Mouse (Mus musculus) lung, adult 2 months (tissue): Measurements from ENCODE around the gene Kpna6. TPM values are rescaled to one million over a fixed set of nuclear protein-coding genes. Genes with fewer than 3 reads are reported as not detected.
A peak's percentile ranks its signal among the peaks of the same experiment; 100 is the strongest.

Source experiments
- DNase-seq: peaks from one replicate; pipeline ENCODE4 v3.0.0; 2022
- H3K4me1 ChIP-seq: fragments of 200-500 bp; 2 replicates; pipeline ENCODE4 v1.6.1; 2011; ENCODE audit warnings: low read length; ENCODE audit not compliant: control insufficient read depth, insufficient read depth
- H3K4me3 ChIP-seq: fragments of 200-500 bp; replicated peaks from 2 replicates; pipeline ENCODE3; 2011; ENCODE audit warnings: low read depth, mild to moderate bottlenecking, control low read depth, low read length; ENCODE audit errors: extremely low read depth
- CTCF ChIP-seq: fragments of 200-500 bp; IDR thresholded peaks from 2 replicates; pipeline ENCODE4 v1.5.1; 2011; ENCODE audit warnings: mild to moderate bottlenecking, low read length, control low read depth; ENCODE audit not compliant: insufficient read depth
- POLR2A ChIP-seq: fragments of 200-500 bp; IDR thresholded peaks from 2 replicates; pipeline ENCODE4 v1.6.1; 2011; ENCODE audit warnings: low read depth, mild to moderate bottlenecking, control low read depth, low read length, borderline replicate concordance; ENCODE audit errors: extremely low read depth
- WGBS: fragments of 180-500 bp; shearing (Covaris S2); methylation state at CpG from one replicate; pipeline ENCODE4 v1.1.7; 2018; 5-methylcytosine and 5-hydroxymethylcytosine counted together
- polyA plus RNA-seq: library from polyadenylated mRNA; depleted of rRNA; stranded (reverse); fragments of >200 nt; gene quantifications from 2 replicates; pipeline ENCODE4 v1.2.3, GENCODE M21; 2012

Kpna6 gene
- polyA plus RNA-seq, 1 experiment = 26.3 TPM

- TF ChIP-seq CTCF (no peak), POLR2A (no peak)
- WGBS = 56% methylated on average over 4 of the region's 4 CpGs
- H3K4me3 ChIP-seq = no peak overlapping the region
- DNase-seq = no peak
- H3K4me1 ChIP-seq = peaks cover 14% of the 10 kb centered on the region
Measured at GRCm38 (mm10) chr4:129630944-129631343, 41.6 kb downstream of the Kpna6 start.

GRCm38 (mm10) chr4:129626035-129626434 lies 46.5 kb downstream of the Kpna6 start:
- DNase-seq = no peak
- H3K4me1 ChIP-seq = peaks cover 27% of the 10 kb centered on the region
- 70% methylated on average over 6 of the region's 6 CpGs for WGBS
- TF ChIP-seq POLR2A (no peak), CTCF (no peak)
- H3K4me3 ChIP-seq = no peak overlapping the region

- DNase-seq = no peak
- no peak for TF ChIP-seq POLR2A
- no peak for TF ChIP-seq CTCF
- Histone ChIP-seq H3K4me3 (no peak overlapping the region), H3K4me1 (peaks cover 30% of the 10 kb centered on the region)
- 51% methylated on average over 4 of the region's 4 CpGs for WGBS
Measured at GRCm38 (mm10) chr4:129625496-129625895, 47.1 kb downstream of the Kpna6 start.

GRCm38 (mm10) chr4:129625029-129625370 lies 47.6 kb downstream of the Kpna6 start:
- 5% methylated on average over 6 of the region's 6 CpGs for WGBS
- Histone ChIP-seq H3K4me3 (peak overlapping the region; percentile 23), H3K4me1 (peaks cover 30% of the 10 kb centered on the region)
- TF ChIP-seq POLR2A (peak; percentile 3; the same call in 1 of the 2 replicates), CTCF (no peak)
- no peak for DNase-seq

GRCm38 (mm10) chr4:129624281-129625028 lies 48.1 kb downstream of the Kpna6 start:
- Histone ChIP-seq H3K4me3 (peak overlapping the region; percentile 86), H3K4me1 (peaks cover 30% of the 10 kb centered on the region)
- TF ChIP-seq CTCF (no peak), POLR2A (peak; percentile 81; the same call in 1 of the 2 replicates)
- peak; percentile 69 for DNase-seq
- WGBS = under 1% methylated on average over 18 of the region's 18 CpGs

GRCm38 (mm10) chr4:129623681-129624091 lies 48.9 kb downstream of the Kpna6 start, which contains the start of gene Ccdc28b:
Ccdc28b (minus strand) TSS chr4:129623947.
- Histone ChIP-seq H3K4me1 (peaks cover 33% of the 10 kb centered on the region), H3K4me3 (peak within 1 kb of the TSS; percentile 86)
- peak; percentile 61 for DNase-seq
- under 1% methylated on average over 10 of the region's 10 CpGs for WGBS
- TF ChIP-seq CTCF (no peak), POLR2A (peak; percentile 42; the same call in 1 of the 2 replicates)

GRCm38 (mm10) chr4:129622803-129623535 lies 49.6 kb downstream of the Kpna6 start:
- no peak for DNase-seq
- Histone ChIP-seq H3K4me1 (peaks cover 33% of the 10 kb centered on the region), H3K4me3 (peak overlapping the region; percentile 86)
- TF ChIP-seq CTCF (no peak), POLR2A (0 out of 2 replicates have a peak, but pooled peaks have one; percentile 3)
- WGBS = 14% methylated on average over 8 of the region's 8 CpGs

- peak overlapping the region; percentile 20 for H3K4me3 ChIP-seq
- H3K4me1 ChIP-seq = peaks cover 28% of the 10 kb centered on the region
- WGBS = 69% methylated on average over 11 of the region's 11 CpGs
- no peak for DNase-seq
- TF ChIP-seq POLR2A (no peak), CTCF (no peak)
Measured at GRCm38 (mm10) chr4:129622120-129622802, 50.3 kb downstream of the Kpna6 start.

- TF ChIP-seq CTCF = no peak
- TF ChIP-seq POLR2A = peak; percentile 60; the same call in 1 of the 2 replicates
- Histone ChIP-seq H3K4me1 (peaks cover 25% of the 10 kb centered on the region), H3K4me3 (peak overlapping the region; percentile 51)
- whole genome bisulfite sequencing = 40% methylated on average over 8 of the region's 8 CpGs
- DNase-seq = no peak
Measured at GRCm38 (mm10) chr4:129621283-129621841, 51.2 kb downstream of the Kpna6 start.
